ENCODE assay signal across 29 mouse cellular contexts in the genomic region with DNA sequence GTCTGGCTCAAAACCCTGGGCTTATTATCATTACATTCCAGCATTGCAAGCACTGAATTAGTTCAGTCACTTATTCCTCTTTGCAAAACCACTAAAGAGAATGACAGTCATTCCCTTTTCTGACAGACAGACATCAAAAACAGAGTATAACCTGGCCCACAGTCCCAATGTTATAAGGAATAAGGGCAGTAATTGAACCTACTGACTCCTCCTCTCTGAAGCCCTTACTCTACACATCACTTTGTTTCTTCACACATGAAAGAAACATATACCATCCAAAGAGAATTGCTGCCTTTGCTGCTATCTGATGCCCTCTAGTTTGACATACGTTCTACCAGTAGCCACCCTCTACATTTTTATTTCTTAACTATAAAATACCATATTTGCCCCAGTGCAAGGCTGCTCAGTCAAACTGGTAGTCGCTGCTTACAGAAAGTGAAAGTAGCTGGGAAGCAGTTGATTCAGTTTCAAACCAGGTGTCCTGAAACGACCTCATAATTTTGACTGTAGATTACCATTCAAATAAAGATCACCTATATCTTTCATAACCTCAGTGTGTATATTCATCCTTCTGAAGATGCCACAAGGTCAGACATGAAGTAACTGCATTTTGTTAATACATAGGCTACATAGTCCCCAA.
DNase-seq lines count a peak whose midpoint lies in the region; ATAC-seq and TF ChIP-seq lines count a peak whose summit lies in the region.
"Had no signal": no experiment of that assay in that cellular context is flagged by ENCODE, and none has a peak within 500 bp of the region (broad histone marks: within the 10 kb centered on the region; RNA-seq: fewer than 3 reads in every experiment).

No protein-coding gene starts in this region.

- H3K4me1 ChIP-seq in MEL (ENCODE audit: control insufficient read depth in 1 of 2, insufficient read depth in 2 of 2, low read length in 2 of 2): peaks cover 0 to 3% of the 10 kb centered on the region in 2 experiments; a peak in 2 of 4 replicates
- H3K4me1 ChIP-seq: forebrain, embryonic 13.5 days; hindbrain, embryonic 13.5 days; limb, embryonic 13.5 days; lung, embryonic 15.5 days; neural tube, embryonic 15.5 days had no signal

- peak overlapping the region; percentile 48 for H3K9ac ChIP-seq in MEL (ENCODE audit: control insufficient read depth, low read depth, low read length, poor library complexity, severe bottlenecking)
- H3K9ac ChIP-seq: forebrain, embryonic 13.5 days; hindbrain, embryonic 13.5 days; limb, embryonic 13.5 days; lung, embryonic 15.5 days; neural tube, embryonic 15.5 days had no signal

- H3K79me2 ChIP-seq in MEL (ENCODE audit: control insufficient read depth, insufficient read depth, low read length, poor library complexity): no peaks in the 10 kb centered on the region
- no peaks in the 10 kb centered on the region for H3K79me2 ChIP-seq in myocyte (ENCODE audit: control insufficient read depth, insufficient read depth)

- H3K27me3 ChIP-seq in MEL (ENCODE audit: control insufficient read depth in 1 of 2, insufficient read depth in 2 of 2, low read length in 2 of 2) (no peaks in the 10 kb centered on the region), myocyte (ENCODE audit: control insufficient read depth, insufficient read depth, insufficient read length) (no peaks in the 10 kb centered on the region)
- H3K27me3 ChIP-seq: forebrain, embryonic 13.5 days; hindbrain, embryonic 13.5 days; limb, embryonic 13.5 days; lung, embryonic 15.5 days; neural tube, embryonic 15.5 days had no signal

- no peak overlapping the region for H3ac ChIP-seq in myocyte (ENCODE audit: control insufficient read depth, insufficient read length)

- no peak overlapping the region for H3K27ac ChIP-seq in MEL (ENCODE audit: control insufficient read depth, low read depth, low read length)
- H3K27ac ChIP-seq: forebrain, embryonic 13.5 days; gastrocnemius, adult 2 months; hindbrain, embryonic 13.5 days; layer of hippocampus, adult 2 months; limb, embryonic 13.5 days; lung, embryonic 15.5 days; neural tube, embryonic 15.5 days had no signal

- TF ChIP-seq EP300 in MEL (IDR thresholded peaks at IDR 0.05; ENCODE audit: low read depth in 1 of 2, low read length in 2 of 2): 0 out of 4 replicates have a peak, but pooled peaks of 1 of the 2 experiments have one; percentile 16

- no peak for TF ChIP-seq RAD21 in MEL (IDR thresholded peaks at IDR 0.05; ENCODE audit: low read depth, low read length)

- no peaks in the 10 kb centered on the region for H3K9me3 ChIP-seq in MEL (replicated peaks; ENCODE audit: insufficient read depth, low read length)
- H3K9me3 ChIP-seq: forebrain, embryonic 13.5 days; G1E; hindbrain, embryonic 13.5 days; limb, embryonic 13.5 days; lung, embryonic 15.5 days; neural tube, embryonic 15.5 days had no signal

- H3K36me3 ChIP-seq in MEL (ENCODE audit: control insufficient read depth in 1 of 2, insufficient read depth in 2 of 2, low read length in 2 of 2) (no peaks in the 10 kb centered on the region; a peak in 2 of 4 replicates), myocyte (ENCODE audit: control insufficient read depth, insufficient read depth) (no peaks in the 10 kb centered on the region)
- H3K36me3 ChIP-seq: G1E; hindbrain, embryonic 13.5 days; limb, embryonic 13.5 days; lung, embryonic 15.5 days; neural tube, embryonic 15.5 days had no signal

- H3K4me2 ChIP-seq in myocyte (ENCODE audit: low read depth): peak overlapping the region; percentile 65
- H3K4me2 ChIP-seq: forebrain, embryonic 13.5 days; hindbrain, embryonic 13.5 days; limb, embryonic 13.5 days; liver, embryonic 11.5 days; lung, embryonic 15.5 days; neural tube, embryonic 15.5 days had no signal

- TF ChIP-seq CTCF in MEL (IDR thresholded peaks at IDR 0.05 in 2 of 3, conservative IDR thresholded peaks at IDR 0.05 in 1 of 3; ENCODE audit: control insufficient read depth in 1 of 3, insufficient read depth in 1 of 3, low read depth in 2 of 3, low read length in 3 of 3, poor library complexity in 1 of 3, severe bottlenecking in 1 of 3): no peak

- DNase-seq in heart, adult 11 months: peak; percentile 64
- DNase-seq in heart, postnatal 25 days (ENCODE audit: low spot score): no peak
- peak; percentile 50 for DNase-seq in MEL (ENCODE audit: low read depth, low spot score)
- no peak for DNase-seq in adrenal gland, postnatal 36 days
- DNase-seq in frontal cortex, adult 2 months (ENCODE audit: extremely low spot score in 1 of 2, low spot score in 1 of 2): no peak
- DNase-seq in gastrocnemius, postnatal 4 days (ENCODE audit: low spot score in 2 of 2): no peak
- DNase-seq: adrenal gland, postnatal 10 days; B cell, adult 2 months; cerebellum, adult 11 months; cerebellum, adult 9-11 months; gastrocnemius, adult 2 months; gastrocnemius, postnatal 36 days; heart, postnatal 14 days; kidney, postnatal 25 days; retina, postnatal 1 day; right cerebral cortex, postnatal 25 days; spleen, adult 18-20 months; thymus, postnatal 14 days had no signal

- ATAC-seq in common myeloid progenitor, adult 5-6 weeks (replicated peaks; ENCODE audit: low read depth, poor library complexity, severe bottlenecking): peak; percentile 73
- ATAC-seq: forebrain, embryonic 13.5 days; intestine, embryonic 16.5 days had no signal

- H3K4me3 ChIP-seq in MEL (ENCODE audit: control insufficient read depth in 1 of 2, insufficient read depth in 1 of 2, low read depth in 2 of 2, low read length in 2 of 2) (peak overlapping the region; percentile 19 to 89), myocyte (no peak overlapping the region)
- H3K4me3 ChIP-seq: forebrain, embryonic 13.5 days; gastrocnemius, adult 2 months; hindbrain, embryonic 13.5 days; layer of hippocampus, adult 2 months; limb, embryonic 13.5 days; lung, embryonic 15.5 days; neural tube, embryonic 15.5 days had no signal

- intact Hi-C loops in heart, postnatal 25 days (cut with DNase I): no loop called here

- TF ChIP-seq POLR2A in MEL (IDR thresholded peaks at IDR 0.05; ENCODE audit: control insufficient read depth in 1 of 2, insufficient read depth in 1 of 2, low read depth in 1 of 2, low read length in 2 of 2, poor library complexity in 1 of 2): no peak
- TF ChIP-seq POLR2A in myocyte (IDR thresholded peaks at IDR 0.05; ENCODE audit: insufficient read length, low read depth): no peak

TF ChIP-seq in MEL, 35 proteins besides CTCF, POLR2A, EP300 and RAD21:
- TF ChIP-seq SIN3A (IDR thresholded peaks at IDR 0.05; ENCODE audit: low read length) (peak; percentile 24; the same call in 1 of the 2 replicates), MYB (IDR thresholded peaks at IDR 0.05; ENCODE audit: low read depth, low read length) (no peak), TAL1 (IDR thresholded peaks at IDR 0.05; ENCODE audit: low read length) (no peak), ZC3H11A (IDR thresholded peaks at IDR 0.05; ENCODE audit: low read depth, low read length) (no peak), GATA1 (IDR thresholded peaks at IDR 0.05; ENCODE audit: low read depth, low read length) (no peak), MYC (IDR thresholded peaks at IDR 0.05; ENCODE audit: low read depth, low read length) (no peak), TBP (IDR thresholded peaks at IDR 0.05; ENCODE audit: low read depth, low read length) (no peak), ETS1 (IDR thresholded peaks at IDR 0.05; ENCODE audit: low read depth, low read length) (peak; percentile 27; the same call in 1 of the 2 replicates), POLR2AphosphoS5 (IDR thresholded peaks at IDR 0.05; ENCODE audit: borderline replicate concordance, low read depth, low read length) (no peak), MAX (IDR thresholded peaks at IDR 0.05; ENCODE audit: low read length) (no peak), CHD1 (IDR thresholded peaks at IDR 0.05; ENCODE audit: low read depth, low read length) (no peak), MAFK (IDR thresholded peaks at IDR 0.05; ENCODE audit: borderline replicate concordance, low read depth, low read length) (no peak), ZKSCAN1 (IDR thresholded peaks at IDR 0.05; ENCODE audit: low read depth, low read length) (no peak), MAZ (IDR thresholded peaks at IDR 0.05; ENCODE audit: low read depth, low read length) (no peak), UBTF (IDR thresholded peaks at IDR 0.05; ENCODE audit: borderline replicate concordance, insufficient read depth, low read depth, low read length) (no peak), USF2 (IDR thresholded peaks at IDR 0.05; ENCODE audit: borderline replicate concordance in 1 of 2, insufficient read depth in 1 of 2, low read depth in 1 of 2, low read length in 2 of 2) (no peak), NRF1 (IDR thresholded peaks at IDR 0.05; ENCODE audit: insufficient read depth, low read depth, low read length, poor library complexity, severe bottlenecking) (no peak)

TF ChIP-seq in myocyte, 11 proteins besides CTCF, POLR2A, EP300 and RAD21:
- TF ChIP-seq SRF (IDR thresholded peaks at IDR 0.05; ENCODE audit: control insufficient read depth, insufficient read length, low read depth) (no peak), REST (IDR thresholded peaks at IDR 0.05; ENCODE audit: insufficient read depth, insufficient read length) (no peak), MYOD1 (IDR thresholded peaks at IDR 0.05; ENCODE audit: control insufficient read depth in 1 of 3, insufficient read length in 2 of 3, low read depth in 2 of 3) (no peak), USF1 (IDR thresholded peaks at IDR 0.05; ENCODE audit: low read depth) (no peak), MAX (IDR thresholded peaks at IDR 0.05; ENCODE audit: low read depth) (no peak), E2F4 (IDR thresholded peaks at IDR 0.05; ENCODE audit: insufficient read depth) (no peak), TCF12 (IDR thresholded peaks at IDR 0.05; ENCODE audit: insufficient read depth, poor library complexity, severe bottlenecking) (no peak), TCF3 (IDR thresholded peaks at IDR 0.05; ENCODE audit: insufficient read length, low read depth) (no peak), POLR2AphosphoS2 (IDR thresholded peaks at IDR 0.05; ENCODE audit: insufficient read length, low read depth) (no peak), MYOG (IDR thresholded peaks at IDR 0.05; ENCODE audit: control insufficient read depth in 1 of 3, insufficient read depth in 1 of 3, insufficient read length in 2 of 3, low read depth in 2 of 3) (no peak), CEBPB (IDR thresholded peaks at IDR 0.05; ENCODE audit: insufficient read depth, poor library complexity, severe bottlenecking) (no peak)

Comparison
In these comparisons a context has a peak if more than half of its experiments do, and no peak if none do; other contexts are left out.
1. DNase-seq: peak in heart, adult 11 months (single experiment) and MEL (single experiment); none in heart, postnatal 25 days (single experiment), adrenal gland, postnatal 36 days (0 of 2), frontal cortex, adult 2 months (0 of 2) and gastrocnemius, postnatal 4 days (0 of 2).